Mouse (Mus musculus) hindbrain, embryonic 16.5 days (tissue): ENCODE results near the gene Ttc7b. TPM values are rescaled to one million over a fixed set of nuclear protein-coding genes. Genes with fewer than 3 reads are reported as not detected.

Experiments
- ATAC-seq: fragments of 200-750 bp; cut with Nextera tagmentation; 2 replicates; pipeline ENCODE4 v1.8.0; 2017; ENCODE audit warnings: moderate TSS enrichment, moderate library complexity
- H3K27ac ChIP-seq: fragments of 300-500 bp; sonication (generic); 2 replicates; pipeline ENCODE4 v1.5.1; 2014; ENCODE audit warnings: low read depth, mild to moderate bottlenecking, control low read depth, low read length, moderate library complexity
- H3K27me3 ChIP-seq: fragments of 300-500 bp; sonication (generic); replicated peaks from 2 replicates; pipeline ENCODE4 v1.6.1; 2014; ENCODE audit warnings: low read length; ENCODE audit not compliant: control insufficient read depth, insufficient read depth
- H3K36me3 ChIP-seq: fragments of 300-500 bp; sonication (generic); 2 replicates; pipeline ENCODE4 v1.6.1; 2014; ENCODE audit warnings: mild to moderate bottlenecking, low read length, moderate library complexity, mixed read lengths; ENCODE audit not compliant: control insufficient read depth, insufficient read depth
- H3K4me1 ChIP-seq: fragments of 300-500 bp; sonication (generic); 2 replicates; pipeline ENCODE4 v1.6.1; 2014; ENCODE audit warnings: low read depth, low read length; ENCODE audit not compliant: control insufficient read depth, insufficient read depth
- H3K4me2 ChIP-seq: fragments of 300-500 bp; sonication (generic); 2 replicates; pipeline ENCODE4 v1.6.1; 2014; ENCODE audit warnings: mild to moderate bottlenecking, low read length, control low read depth, moderate library complexity
- H3K4me3 ChIP-seq: fragments of 300-500 bp; sonication (generic); 2 replicates; pipeline ENCODE4 v1.5.1; 2014; ENCODE audit warnings: mild to moderate bottlenecking, low read length, control low read depth, moderate library complexity
- H3K9ac ChIP-seq: fragments of 300-500 bp; sonication (generic); 2 replicates; pipeline ENCODE4 v1.6.1; 2014; ENCODE audit warnings: low read depth, mild to moderate bottlenecking, control low read depth, low read length, moderate library complexity
- H3K9me3 ChIP-seq: fragments of 300-500 bp; sonication (generic); 2 replicates; pipeline ENCODE4 v1.6.1; 2014; ENCODE audit warnings: mild to moderate bottlenecking, low read length, moderate library complexity; ENCODE audit not compliant: control insufficient read depth
- WGBS: fragments of 180-500 bp; shearing (Covaris S2); extraction: QIAGEN DNeasy Blood & Tissue Kit; methylation state at CpG from one replicate; pipeline ENCODE4 v1.1.7; 2014; 5-methylcytosine and 5-hydroxymethylcytosine counted together
- polyA plus RNA-seq: library from polyadenylated mRNA; unstranded; fragments of >200 nt; fragmentation: Nextera tagmentation; extraction: Ambion mirVana; gene quantifications from 2 replicates; pipeline ENCODE4 v1.2.1, GENCODE M21; 2015

Gene Ttc7b
- polyA plus RNA-seq, 1 experiment from 2014 or later: 8.8 TPM

DNA sequence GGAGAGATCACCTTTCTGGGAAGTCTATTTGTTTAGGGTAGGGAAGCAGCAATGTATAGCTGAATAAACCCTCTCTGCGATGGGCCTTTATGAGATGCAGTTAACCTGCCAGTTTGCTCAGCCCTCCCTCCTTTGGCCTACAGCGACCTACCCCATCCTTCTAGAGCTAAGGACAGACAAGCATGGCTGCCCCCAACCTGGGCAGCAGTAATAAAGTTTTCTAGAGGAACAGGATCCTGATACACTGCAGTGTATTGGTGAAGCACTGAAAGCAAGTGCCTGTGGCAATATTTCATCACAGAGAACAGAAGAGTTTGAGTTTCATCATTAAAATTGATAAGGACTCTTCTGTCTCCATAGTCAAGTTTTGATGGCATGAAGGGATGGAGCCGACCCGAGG is 79.0 kb downstream of the Ttc7b start:
- no peaks in the 10 kb centered on the region for H3K36me3 ChIP-seq
- H3K9ac ChIP-seq: no peak overlapping the region
- no peak overlapping the region for H3K4me2 ChIP-seq
- WGBS: 89% methylated on average over 4 of the region's 4 CpGs
- H3K4me1 ChIP-seq: no peaks in the 10 kb centered on the region
- no peaks in the 10 kb centered on the region for H3K27me3 ChIP-seq
- no peak overlapping the region for H3K4me3 ChIP-seq
- no peak for ATAC-seq
- H3K9me3 ChIP-seq: no peaks in the 10 kb centered on the region
- H3K27ac ChIP-seq: no peak overlapping the region

DNA sequence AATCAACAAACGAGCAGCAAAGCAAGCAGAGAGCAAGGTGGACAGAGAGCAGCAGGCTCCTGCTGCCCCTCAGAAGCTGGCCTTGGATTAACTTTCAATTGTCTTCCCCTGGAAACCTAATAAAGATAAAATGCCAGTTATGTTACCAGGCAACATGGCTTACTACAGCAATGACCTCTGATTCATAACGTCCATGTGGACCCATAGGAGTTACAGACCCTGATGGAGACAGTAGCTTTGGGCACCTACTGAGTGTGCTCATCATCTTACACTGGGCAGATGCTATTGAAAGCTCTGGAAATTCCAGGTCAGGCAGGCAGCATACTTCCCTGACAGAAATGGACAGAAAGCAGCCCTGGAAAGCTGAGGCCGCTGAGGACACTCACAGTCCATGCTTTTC is 80.7 kb downstream of the Ttc7b start:
- Histone ChIP-seq H3K9me3 (no peaks in the 10 kb centered on the region), H3K36me3 (no peaks in the 10 kb centered on the region), H3K9ac (no peak overlapping the region), H3K4me3 (no peak overlapping the region), H3K4me1 (no peaks in the 10 kb centered on the region), H3K4me2 (no peak overlapping the region), H3K27ac (no peak overlapping the region), H3K27me3 (no peaks in the 10 kb centered on the region)
- no peak for ATAC-seq
- 78% methylated on average over 3 of the region's 3 CpGs for WGBS

DNA sequence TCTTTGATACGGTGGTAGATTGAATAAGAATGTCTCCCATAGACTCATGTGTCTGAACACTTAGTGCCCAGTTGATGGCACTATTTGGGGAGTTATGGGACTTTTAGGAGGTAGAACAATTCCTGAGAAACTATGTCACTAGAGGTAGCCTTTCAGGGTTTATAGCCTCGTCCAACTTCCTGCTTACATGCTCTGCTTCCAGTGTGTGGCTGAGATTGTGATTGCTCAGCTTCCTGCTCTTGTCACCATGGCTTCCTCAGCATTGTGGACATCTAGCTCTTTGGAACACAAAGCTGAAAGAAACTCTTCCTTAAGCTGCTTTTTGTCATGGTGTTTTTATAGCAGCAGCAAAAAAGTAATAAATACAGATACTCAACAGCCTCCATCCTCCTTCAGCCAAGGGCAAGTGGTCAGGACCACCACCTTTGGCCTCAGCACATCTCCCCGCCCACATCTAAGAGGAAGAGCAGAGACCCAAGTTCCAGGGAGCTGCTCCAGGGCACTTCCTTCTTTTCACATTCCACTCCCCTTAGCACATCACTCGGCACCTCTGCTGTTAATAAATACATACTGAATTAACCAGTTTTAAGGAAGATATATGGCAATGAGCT is 81.4 kb downstream of the Ttc7b start:
- no peak overlapping the region for H3K27ac ChIP-seq
- H3K27me3 ChIP-seq: no peaks in the 10 kb centered on the region

GRCm38 (mm10) chr12:100438509-100438908 is 82.1 kb downstream of the Ttc7b start:
- H3K27ac ChIP-seq: no peak overlapping the region
- no peak for ATAC-seq

More for the DNA sequence above, 81.4 kb downstream of the Ttc7b start:
- H3K4me3 ChIP-seq: no peak overlapping the region
- 83% methylated on average over 4 of the region's 4 CpGs for WGBS
- H3K9ac ChIP-seq: no peak overlapping the region
- H3K9me3 ChIP-seq: no peaks in the 10 kb centered on the region
- H3K36me3 ChIP-seq: no peaks in the 10 kb centered on the region
- no peaks in the 10 kb centered on the region for H3K4me1 ChIP-seq
- no peak overlapping the region for H3K4me2 ChIP-seq
- no peak for ATAC-seq

GRCm38 (mm10) chr12:100437862-100438261 is 82.8 kb downstream of the Ttc7b start:
- Histone ChIP-seq H3K4me2 (no peak overlapping the region), H3K36me3 (no peaks in the 10 kb centered on the region), H3K9ac (no peak overlapping the region), H3K9me3 (no peaks in the 10 kb centered on the region), H3K4me1 (no peaks in the 10 kb centered on the region), H3K27me3 (no peaks in the 10 kb centered on the region), H3K4me3 (no peak overlapping the region), H3K27ac (no peak overlapping the region)
- ATAC-seq: no peak
- 89% methylated on average over 5 of the region's 5 CpGs for WGBS

More at GRCm38 (mm10) chr12:100438509-100438908, 82.1 kb downstream of the Ttc7b start:
- 66% methylated on average over 7 of the region's 7 CpGs for WGBS
- Histone ChIP-seq H3K4me1 (no peaks in the 10 kb centered on the region), H3K4me2 (no peak overlapping the region), H3K9ac (no peak overlapping the region), H3K36me3 (no peaks in the 10 kb centered on the region), H3K27me3 (no peaks in the 10 kb centered on the region), H3K4me3 (no peak overlapping the region), H3K9me3 (no peaks in the 10 kb centered on the region)

DNA sequence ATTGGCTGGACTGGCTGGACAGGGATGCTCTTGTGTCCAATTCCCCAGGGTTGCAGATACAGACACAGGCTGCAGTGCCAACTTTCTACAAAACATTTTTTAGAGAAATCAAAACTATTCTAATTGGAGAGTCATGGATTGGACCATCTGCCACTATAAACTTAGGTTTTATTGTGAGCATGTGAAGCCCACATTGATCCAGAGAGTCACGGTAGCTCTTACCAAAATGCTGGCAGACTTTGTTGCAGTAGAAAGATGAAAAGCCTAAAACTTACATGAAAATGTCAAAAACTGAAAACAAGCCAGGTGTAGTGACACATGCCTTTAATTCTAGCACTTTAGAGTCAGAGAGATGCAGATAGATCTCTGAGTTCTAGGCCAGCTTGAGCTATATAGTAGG is 84.9 kb downstream of the Ttc7b start:
- no peaks in the 10 kb centered on the region for H3K4me1 ChIP-seq
- no peak overlapping the region for H3K4me2 ChIP-seq
- no peak overlapping the region for H3K4me3 ChIP-seq
- H3K36me3 ChIP-seq: no peaks in the 10 kb centered on the region
- H3K9ac ChIP-seq: no peak overlapping the region
- ATAC-seq: no peak
- H3K9me3 ChIP-seq: no peaks in the 10 kb centered on the region
- H3K27ac ChIP-seq: no peak overlapping the region
- WGBS: 97% methylated on average over 1 of the region's 1 CpGs
- H3K27me3 ChIP-seq: no peaks in the 10 kb centered on the region

DNA sequence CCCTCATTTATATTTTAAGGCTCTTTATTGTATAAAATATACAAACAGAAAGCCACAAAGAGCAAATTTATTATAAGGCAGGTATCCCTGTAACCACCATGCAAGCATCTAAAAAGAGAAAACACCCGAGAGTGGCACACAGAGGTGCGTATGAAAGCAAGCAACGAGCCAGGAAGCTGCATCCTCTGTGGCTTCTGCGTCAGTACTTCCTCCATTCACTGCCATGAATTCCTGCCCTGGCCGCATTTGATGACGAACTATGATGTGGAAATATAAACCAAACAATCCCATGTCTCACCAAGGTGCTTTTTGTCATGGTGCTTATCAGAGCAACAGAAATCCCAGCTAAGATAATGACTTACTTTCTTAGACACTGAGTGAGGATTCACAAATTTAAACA is 88.8 kb downstream of the Ttc7b start:
- Histone ChIP-seq H3K9me3 (no peaks in the 10 kb centered on the region), H3K4me2 (no peak overlapping the region), H3K27ac (no peak overlapping the region), H3K4me1 (no peaks in the 10 kb centered on the region), H3K27me3 (no peaks in the 10 kb centered on the region), H3K4me3 (no peak overlapping the region), H3K9ac (no peak overlapping the region), H3K36me3 (no peaks in the 10 kb centered on the region)
- 91% methylated on average over 6 of the region's 6 CpGs for WGBS
- no peak for ATAC-seq

GRCm38 (mm10) chr12:100429414-100430114 is 91.1 kb downstream of the Ttc7b start:
- Histone ChIP-seq H3K36me3 (no peaks in the 10 kb centered on the region), H3K27ac (no peak overlapping the region), H3K4me3 (no peak overlapping the region), H3K4me2 (no peak overlapping the region), H3K27me3 (no peaks in the 10 kb centered on the region), H3K4me1 (peaks cover 5% of the 10 kb centered on the region; the same call in 1 of the 2 replicates), H3K9me3 (no peaks in the 10 kb centered on the region), H3K9ac (no peak overlapping the region)
- ATAC-seq: no peak; the same call in 1 of the 2 replicates
- WGBS: 91% methylated on average over 6 of the region's 6 CpGs

GRCm38 (mm10) chr12:100428183-100428582 is 92.4 kb downstream of the Ttc7b start:
- H3K9me3 ChIP-seq: no peaks in the 10 kb centered on the region
- no peak overlapping the region for H3K4me3 ChIP-seq
- H3K4me1 ChIP-seq: peaks cover 5% of the 10 kb centered on the region; the same call in 1 of the 2 replicates
- no peak overlapping the region for H3K4me2 ChIP-seq
- H3K27me3 ChIP-seq: no peaks in the 10 kb centered on the region
- no peaks in the 10 kb centered on the region for H3K36me3 ChIP-seq
- H3K27ac ChIP-seq: no peak overlapping the region
- WGBS: 95% methylated on average over 4 of the region's 4 CpGs
- no peak for ATAC-seq
- no peak overlapping the region for H3K9ac ChIP-seq
